Mouse (Mus musculus) cerebellum, postnatal 4 days (tissue): ENCODE results near the gene Plppr1.
A peak's percentile ranks its signal among the peaks of the same experiment; 100 is the strongest.

Experiments used
- DNase-seq, 2 experiments: peaks; one replicate each; pipeline ENCODE4 v3.0.0; 2022; ENCODE audit warnings: low spot score in 2 of 2, mixed read lengths in 1 of 2

The Plppr1 gene

DNA sequence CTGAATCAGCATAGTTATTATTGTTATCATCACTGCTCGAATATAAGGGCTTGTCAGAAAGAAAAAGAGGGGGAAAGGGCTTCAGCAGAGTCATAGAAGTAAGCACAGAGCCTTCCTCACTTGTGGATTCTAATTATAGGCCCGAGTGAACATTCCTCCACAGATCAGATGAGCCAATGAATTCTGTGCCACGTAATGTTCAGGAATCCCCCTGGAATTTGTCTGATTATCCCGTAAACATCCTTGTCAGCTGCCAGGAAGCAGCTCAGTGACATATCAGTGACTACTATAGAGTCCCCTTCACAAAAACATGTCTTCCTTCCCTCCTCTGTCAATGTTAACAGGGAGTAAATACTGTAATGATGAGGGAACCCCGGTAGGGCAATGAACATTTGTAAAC lies 50.9 kb downstream of the Plppr1 start:
- no peak for DNase-seq

DNA sequence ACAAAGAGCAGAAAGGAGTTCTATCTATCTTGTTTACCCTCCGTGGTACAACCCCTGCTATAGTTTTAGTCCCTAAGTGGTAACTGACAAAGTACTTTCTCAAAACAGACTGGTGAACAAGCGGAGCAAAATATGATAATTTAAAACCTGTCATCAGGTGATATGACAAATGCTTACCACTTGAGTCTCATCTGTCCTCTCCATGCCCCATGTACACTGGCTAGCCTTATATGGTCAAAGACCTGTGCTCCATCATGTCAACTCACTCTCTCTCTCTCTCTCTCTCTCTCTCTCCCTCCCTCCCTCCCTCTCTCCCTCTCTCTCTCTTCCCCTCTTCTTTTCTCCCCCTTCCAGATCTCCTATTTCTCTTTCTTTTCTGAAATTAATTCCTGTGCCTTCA lies 59.8 kb downstream of the Plppr1 start:
- DNase-seq: no peak

DNA sequence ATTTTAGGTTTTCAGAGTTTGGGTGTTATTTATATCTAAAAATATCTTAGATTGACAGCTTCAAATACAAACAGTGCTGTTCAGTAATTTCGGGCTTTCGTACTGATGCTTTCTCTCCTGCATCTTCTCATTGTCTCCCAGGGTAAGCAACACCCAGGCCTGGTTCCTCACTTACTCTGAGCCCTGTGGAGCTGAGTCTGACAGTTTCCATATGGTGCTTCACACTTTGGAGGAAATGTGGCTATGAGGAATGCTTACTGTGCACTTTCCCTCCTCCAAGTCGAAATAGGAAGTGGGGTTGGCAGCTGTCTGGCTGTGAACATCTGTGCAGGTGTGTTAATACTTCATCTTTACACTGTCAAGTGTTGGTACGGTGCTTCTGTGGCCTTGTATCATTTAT lies 85.7 kb downstream of the Plppr1 start:
- DNase-seq: no peak

DNA sequence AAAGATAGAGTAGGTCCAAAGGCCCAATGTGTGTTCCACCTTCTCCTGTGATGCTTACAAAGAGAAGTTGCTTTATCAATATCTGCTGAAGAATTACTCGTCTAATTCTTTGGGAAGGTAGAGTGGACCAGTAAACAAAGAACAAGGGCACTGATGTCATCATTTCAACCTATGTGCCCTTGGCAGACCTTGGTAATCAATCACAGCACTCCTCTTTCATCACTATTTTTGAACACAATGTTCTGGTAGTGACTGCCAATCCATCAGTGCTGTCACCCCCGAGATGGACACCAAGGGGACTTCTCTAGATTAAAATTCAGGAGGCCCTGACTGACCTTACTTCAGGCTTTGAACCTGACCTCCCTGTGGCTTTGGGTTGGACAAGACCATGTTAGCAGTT lies 89.7 kb downstream of the Plppr1 start:
- DNase-seq: no peak

DNA sequence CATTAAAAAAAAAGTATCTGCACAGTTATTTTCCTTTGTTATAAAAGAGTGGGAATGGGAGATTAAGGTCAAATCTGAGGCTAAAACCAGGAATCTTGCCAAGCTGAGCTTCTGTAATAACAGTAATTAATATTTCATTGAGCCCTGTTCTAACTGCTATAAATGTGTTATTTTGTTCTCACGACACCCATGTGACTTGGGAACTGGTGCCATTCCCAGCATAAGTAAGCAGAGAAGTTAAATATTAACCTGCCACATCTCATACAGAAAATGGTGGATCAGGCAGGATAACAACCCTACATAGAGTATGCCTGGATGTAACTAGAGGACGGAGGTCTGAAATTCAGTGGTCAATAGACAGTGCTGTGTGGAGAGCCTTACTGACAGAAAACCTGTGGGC lies 90.2 kb downstream of the Plppr1 start:
- no peak for DNase-seq

DNA sequence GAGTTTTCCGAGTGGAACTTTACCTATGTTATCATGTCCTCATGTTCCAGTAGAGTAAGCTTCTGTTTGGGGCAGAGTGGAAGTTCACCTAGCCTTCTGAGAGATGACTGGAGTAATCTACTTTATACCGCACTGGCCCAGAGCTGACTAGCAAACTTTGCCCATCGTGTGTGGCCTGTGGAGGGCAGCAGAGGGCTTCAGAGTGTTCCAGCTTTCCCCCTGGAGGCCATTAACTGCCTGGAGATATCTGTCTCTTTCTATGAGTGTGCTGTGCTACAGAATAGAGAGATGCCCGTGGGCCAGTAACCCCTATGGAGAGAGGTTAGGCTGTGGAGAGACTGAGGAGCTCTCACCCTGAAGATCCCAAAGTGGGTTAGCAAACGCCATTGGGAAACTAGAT lies 94.8 kb downstream of the Plppr1 start:
- DNase-seq: peak in 1 of 2 experiments; percentile 42

DNA sequence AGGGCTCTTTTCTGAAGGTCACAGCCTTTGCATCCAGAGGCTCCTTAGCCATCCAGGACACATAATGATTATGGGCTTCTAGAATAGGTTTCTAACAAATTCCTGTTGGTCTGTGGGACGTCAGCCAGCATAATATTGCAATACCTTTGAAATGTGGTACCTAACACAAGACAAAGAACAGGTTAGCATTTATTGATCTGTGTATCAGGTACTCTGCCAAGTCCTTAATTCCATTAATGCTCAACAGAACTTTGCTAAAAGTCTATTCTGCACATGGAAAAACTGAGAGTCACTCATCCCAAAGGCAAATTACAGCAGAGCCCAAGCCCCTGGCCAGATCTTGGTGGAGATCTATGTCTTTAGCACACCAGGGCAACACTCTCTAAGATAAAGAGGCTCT lies 97.7 kb downstream of the Plppr1 start:
- DNase-seq: no peak

DNA sequence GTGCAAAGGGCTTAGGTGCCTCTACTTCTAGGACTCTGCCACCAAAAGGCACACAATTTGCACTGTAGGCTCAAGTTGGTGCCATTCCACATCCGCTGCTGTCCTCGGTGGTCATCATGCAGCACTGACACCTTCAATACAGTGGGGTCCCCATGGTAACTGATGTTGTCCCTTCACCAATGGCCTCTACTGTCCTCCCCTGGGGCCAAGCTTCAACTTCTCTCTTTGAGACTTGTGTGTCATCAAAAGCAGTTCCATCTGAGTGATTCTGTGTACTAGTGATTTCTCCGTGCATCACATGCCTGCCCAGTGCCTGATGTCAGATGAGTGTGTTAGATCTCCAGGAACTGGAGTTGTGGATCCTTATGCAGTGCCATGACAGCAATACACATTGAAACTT lies 104.2 kb downstream of the Plppr1 start:
- no peak for DNase-seq

DNA sequence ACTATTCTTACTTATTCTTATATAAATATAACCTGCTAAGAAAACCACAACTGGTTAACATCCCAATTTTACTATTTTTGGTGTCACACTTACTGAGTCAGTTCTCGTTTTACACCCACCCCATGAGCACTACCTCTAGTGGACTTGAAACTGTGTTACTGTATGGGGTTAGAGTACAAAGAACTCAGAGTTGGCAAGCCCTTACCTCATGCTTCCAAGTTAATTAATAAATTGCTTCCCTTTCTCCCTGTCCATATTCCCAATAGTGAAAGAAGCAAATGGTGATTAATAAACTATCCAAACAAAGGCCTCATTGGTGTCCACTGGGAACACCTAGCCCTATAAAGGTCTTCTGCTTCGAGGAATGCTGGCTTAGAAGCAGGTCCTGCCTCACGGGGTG lies 107.3 kb downstream of the Plppr1 start:
- DNase-seq: no peak

DNA sequence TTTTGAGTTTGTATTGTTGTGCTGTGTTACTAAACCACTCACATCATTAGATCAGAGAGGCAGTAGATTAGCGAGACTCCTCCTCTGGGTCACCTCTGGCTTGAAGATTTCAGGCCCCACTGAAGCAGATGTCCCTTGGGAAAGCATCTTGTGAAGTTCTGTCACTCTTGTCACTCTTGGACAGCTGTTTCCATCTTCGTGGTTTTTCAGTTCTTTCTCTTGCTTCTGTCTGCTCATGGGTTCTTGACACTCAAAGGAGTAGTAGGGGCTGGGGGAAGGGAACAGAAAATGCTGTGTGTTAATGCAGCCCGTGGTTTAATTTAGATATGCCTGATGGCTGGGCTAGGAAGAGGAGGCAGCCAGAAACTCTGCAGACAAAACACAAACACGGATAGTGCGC lies 108.0 kb downstream of the Plppr1 start:
- no peak for DNase-seq

DNA sequence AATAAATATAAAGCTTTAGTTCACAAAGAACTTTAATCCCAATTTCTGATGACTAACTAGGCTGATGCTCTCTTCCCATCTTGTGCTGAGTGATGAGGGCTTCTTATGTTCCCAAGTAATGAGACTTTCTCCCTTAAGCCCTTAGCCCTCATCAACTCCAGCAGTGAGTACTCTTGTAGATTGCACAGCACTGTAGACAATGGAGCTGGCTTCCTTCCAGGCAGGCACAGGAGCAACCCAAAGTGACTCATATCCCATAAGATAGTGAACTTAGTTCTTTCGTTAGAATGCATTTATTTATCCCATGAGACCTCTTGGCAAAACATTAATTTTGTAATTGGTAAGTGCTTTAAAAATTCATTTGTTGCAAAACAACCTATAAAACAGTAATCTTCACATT lies 110.4 kb downstream of the Plppr1 start:
- DNase-seq: no peak

DNA sequence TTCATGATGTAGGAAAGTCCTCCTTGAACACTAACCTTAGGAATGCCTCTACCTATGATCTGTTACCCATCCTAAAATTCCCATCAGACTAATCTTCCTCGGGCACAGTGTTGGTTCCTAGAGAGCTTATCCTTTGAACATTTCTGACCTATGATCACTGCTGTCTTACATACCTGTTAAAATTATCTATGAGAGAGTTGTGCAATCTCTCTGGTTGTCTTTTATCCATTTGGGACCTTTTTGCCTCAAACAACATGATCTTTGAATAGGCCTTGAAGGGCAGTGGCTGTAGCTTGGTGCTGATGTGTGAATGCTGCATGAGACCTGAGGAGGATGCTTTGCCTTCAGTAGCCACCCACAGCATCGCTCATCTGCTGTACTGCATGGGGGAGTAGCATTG lies 119.0 kb downstream of the Plppr1 start:
- no peak for DNase-seq

DNA sequence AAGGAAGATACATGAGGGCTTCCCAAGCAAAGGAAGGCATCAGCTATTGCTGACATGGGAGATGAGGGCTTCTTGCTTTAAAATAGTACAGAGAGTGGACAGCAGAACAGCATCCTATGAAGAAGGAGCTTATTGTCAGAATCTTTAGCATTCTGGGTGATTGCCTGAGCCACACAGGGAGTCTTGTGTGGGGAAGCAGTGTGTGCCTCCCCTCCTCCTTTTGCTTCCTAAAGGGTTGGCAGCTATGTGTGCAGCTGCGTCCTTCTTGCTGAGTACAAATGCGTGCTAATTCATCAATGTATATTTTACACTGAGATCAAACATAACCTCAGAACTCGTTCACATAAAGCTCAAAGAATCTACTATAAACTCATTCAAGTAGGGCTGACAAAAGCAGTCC lies 119.8 kb downstream of the Plppr1 start:
- DNase-seq: no peak

DNA sequence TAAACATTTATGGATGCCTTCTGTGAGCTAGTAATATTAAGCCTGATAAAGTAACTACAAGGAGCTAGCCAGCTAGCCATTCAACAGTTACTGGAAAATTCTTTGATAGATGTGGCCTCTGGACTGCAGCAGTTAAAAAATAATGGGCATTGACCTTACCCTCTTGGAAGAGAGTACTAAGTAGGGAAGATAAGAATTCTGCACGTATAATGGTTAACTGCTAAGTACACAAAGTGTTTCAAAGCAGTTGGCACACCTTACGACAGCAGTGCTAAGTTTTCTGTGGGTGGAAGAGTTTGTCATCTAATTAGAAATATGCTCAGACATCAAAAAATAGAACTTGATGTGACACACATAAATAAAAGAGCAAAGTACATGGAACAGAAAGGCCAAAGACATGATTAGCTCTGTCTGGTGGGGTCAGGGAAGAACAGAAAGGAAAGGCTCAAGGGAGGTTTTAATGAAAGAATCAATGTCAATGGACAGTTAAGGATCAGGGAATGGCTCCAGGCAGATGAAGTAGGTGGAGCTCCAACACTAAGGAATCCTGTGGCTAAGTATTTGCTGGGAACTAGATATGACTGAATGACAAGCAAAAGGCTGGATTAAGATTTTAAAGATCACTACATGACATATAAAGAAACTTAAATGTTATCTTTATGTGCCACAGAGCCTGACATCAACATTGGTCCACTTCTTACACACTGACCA lies 120.6 kb downstream of the Plppr1 start:
- no peak for DNase-seq

DNA sequence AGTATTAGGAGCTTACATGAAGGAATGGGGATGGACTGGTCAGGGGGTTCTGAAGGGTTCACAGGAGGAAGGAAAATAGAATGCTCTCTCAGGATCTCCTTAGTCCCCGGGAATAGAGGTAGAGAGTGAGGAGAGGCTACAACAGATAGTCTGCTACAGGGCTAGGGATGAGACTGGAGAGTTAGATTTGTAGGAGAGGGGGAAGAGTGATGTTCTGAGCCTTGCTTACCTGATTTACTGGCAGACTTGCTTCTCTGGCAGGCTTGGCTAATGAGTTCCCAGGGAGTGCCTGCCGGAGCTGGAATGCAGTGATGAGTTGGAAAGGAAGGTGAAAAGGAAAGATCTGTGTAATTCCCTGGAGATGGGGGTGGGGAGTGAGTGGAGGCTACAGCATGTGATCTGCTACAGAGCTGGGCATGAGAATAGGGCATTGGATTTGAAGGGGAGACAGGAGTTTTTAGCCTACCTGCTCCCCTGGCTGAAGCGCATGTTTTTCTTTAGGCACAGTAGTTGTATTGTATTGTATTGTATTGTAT lies 131.0 kb downstream of the Plppr1 start:
- DNase-seq: no peak

DNA sequence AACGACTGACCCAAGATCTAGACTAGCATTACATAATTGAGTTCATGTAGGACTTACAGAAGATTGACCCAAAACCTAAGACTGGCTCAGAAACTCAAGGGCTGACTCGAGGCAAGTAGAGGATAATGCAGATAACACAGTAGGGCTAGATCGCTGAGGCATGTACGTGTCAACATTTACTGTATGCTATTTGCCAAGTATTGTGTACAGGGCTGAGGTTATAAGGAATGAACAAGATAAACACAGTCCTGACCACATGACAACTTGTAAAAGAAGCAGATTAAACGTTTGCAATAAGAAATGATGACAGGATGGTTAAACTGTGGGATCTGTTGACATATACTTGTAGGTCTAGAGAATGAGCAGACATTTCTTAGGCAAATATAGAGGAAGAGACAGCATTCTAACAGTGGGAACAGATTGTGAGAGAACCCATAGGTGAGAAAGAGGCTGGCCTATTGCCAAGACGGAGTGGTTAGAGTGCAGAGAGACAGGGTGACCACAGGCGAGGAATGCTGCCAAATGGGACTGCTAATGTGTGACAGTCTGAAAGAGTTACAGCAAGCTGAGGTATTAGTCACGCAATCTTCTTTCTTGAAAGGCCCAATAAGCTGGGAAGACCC lies 138.2 kb downstream of the Plppr1 start:
- DNase-seq: peak in 1 of 2 experiments; percentile 63

DNA sequence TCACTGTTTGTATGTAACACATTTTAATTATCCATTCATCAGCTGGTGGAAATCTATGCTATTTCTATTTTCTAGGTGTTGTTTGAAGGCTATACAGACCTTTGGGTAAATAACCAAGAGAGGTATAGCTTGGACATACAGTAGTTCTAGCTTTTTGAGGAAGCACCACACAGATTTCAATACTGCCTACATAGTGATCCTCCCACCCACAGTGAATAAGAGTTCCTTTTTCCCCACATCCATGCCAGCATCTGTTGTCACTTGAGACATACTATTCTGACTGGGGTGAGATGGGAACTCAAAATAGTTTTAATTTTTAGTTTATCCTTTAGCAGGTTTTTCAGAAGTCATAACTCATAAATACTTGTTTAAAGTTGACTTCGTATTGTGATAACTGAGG lies 151.4 kb downstream of the Plppr1 start:
- DNase-seq: no peak

DNA sequence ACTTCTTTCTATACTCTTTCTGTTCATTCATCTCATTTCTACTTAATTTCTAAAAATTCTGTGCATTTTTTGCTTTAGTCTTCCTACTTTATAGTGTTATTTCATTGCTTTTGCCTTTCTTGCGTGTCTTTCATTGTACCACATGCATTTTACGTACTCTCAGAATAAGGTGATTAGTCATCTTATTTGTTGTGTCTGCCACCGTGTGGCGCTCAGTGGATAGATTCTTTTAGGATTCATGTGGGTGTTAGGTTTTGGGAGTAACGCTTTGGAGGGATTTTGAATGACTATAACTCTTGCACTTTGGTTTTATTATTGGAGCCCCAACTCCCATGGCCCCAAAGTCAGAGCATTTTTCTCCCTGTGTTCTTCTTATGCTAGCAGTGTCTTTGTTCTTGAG lies 152.5 kb downstream of the Plppr1 start:
- DNase-seq: no peak

DNA sequence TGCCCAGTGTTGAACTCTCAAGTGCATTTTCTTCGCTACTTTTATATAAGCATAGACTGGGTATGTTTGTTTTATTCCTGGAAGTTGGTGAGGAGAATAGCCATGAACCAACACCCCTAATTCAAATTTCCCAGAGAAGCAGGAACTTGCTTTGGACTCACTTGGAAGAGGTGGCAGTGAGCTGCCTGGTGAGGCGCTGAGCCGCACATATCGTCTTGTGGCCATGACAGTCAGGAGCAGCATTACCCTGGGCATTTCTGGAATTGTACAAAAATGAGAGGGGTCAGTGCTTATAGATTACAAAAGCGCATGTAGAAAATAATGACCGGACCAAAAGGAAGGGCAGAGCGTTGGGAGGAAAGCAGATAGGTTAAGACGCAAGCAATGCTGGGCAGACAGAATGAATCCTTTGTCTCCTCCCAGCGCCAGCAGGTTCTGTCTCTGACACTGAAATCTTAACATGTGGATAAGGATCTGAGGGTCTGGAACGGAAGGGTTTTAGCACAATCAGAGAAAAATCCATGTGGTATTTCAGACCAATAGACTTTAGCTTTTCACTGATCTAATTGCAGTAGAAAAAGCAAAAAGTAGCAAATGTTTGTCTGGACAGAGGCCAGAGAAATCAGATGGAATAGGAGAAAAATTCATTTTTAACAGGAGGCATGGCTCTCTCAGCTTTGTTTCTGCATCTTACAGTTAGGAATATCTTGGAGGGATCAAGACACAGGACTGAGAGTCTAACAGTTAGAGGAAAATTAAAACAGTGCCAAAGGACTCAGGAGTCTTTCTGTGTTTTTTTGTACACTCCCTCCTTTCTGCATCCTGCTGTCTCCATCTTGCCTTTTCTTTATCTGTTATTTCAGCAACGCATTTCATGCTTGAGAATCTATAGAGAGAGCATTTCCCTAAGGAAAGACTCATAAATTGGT lies 153.8 kb downstream of the Plppr1 start:
- DNase-seq: no peak

DNA sequence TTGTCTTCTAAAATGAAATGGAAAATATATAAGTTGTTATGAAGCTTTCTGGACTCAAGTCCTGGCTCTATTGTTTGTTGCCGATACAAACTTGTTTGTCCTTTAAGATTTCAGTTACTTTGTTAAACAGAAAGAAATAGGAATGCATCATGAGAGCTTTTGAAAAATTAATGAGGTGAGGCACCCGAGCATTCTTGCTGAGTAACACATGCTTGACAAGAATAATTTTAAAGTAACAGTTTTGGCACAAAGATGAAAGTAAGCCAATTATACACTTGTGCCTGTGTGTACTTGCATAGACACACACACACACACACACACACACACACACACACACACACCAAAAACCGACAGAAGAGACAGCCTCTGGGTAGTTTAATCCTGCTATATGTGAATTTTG lies 155.3 kb downstream of the Plppr1 start:
- no peak for DNase-seq

DNA sequence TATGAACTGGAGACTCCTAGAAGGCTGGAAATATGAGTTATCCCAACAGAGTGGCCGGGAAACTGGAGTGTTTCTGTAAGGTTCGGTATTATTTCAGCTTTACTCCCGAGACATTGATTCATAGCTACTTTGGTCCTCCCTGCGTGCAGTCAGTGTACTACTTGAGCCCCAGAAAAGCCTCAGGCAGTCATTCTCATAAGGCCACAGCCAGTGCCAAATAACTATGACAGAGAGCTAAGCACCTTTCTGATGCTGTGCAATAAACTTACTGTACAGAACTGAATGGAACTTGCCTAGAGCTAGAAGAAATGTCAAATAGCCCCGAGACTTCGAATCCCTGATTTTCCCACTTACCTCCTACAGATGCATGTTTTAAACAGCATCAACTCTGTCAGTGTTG lies 164.4 kb downstream of the Plppr1 start:
- no peak for DNase-seq

DNA sequence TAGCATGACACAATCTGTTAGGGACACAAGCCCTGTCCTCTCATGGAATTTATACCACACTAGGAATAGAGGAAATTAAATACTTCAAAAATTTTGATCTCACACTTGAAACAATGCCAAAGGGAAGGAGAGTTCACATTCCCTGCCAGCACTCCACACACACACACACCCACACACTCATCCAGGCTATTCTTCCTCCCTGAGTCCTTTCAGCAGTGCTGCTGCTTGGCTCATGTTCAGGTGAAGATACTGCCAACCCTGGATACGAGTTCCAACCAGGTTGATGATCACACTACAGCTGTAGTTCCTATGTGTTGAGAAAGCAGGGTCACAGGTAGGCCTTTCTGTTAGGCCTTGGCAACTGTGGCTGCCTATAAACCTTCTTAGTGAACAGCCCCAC lies 165.9 kb downstream of the Plppr1 start:
- no peak for DNase-seq
